Mouse (Mus musculus) midbrain, embryonic 11.5 days (tissue): ENCODE measurements at regions not wholly inside any gene's neighbourhood (a gene's known extent, or its start where the extent isn't known, plus 50 kb on each side); places are given as distances from the start of the nearest gene placed in this dataset.
A peak's percentile ranks its signal among the peaks of the same experiment; 100 is the strongest.

Experiments used
- ATAC-seq: fragments of 200-750 bp; cut with Nextera tagmentation; 2 replicates; pipeline ENCODE4 v1.8.0; 2017; ENCODE audit warnings: moderate TSS enrichment, moderate library complexity; ENCODE audit not compliant: low FRiP score
- DNase-seq: peaks from one replicate; pipeline ENCODE4 v3.0.0; 2015; ENCODE audit warnings: low spot score; ENCODE audit errors: missing footprints
- H3K27ac ChIP-seq: fragments of 300-500 bp; sonication (generic); 2 replicates; pipeline ENCODE4 v1.5.1; 2014; ENCODE audit warnings: low read depth, low read length
- H3K27me3 ChIP-seq: fragments of 300-500 bp; sonication (generic); 2 replicates; pipeline ENCODE4 v1.6.1; 2014; ENCODE audit warnings: mild to moderate bottlenecking, low read length, moderate library complexity, mixed read lengths; ENCODE audit not compliant: control insufficient read depth, insufficient read depth
- H3K36me3 ChIP-seq: fragments of 300-500 bp; sonication (generic); 2 replicates; pipeline ENCODE4 v1.6.1; 2014; ENCODE audit warnings: mild to moderate bottlenecking, low read length, moderate library complexity, mixed read lengths; ENCODE audit not compliant: control insufficient read depth, insufficient read depth
- H3K4me1 ChIP-seq: fragments of 300-500 bp; sonication (generic); 2 replicates; pipeline ENCODE4 v1.6.1; 2014; ENCODE audit warnings: low read length; ENCODE audit not compliant: control insufficient read depth, insufficient read depth
- H3K4me2 ChIP-seq: fragments of 300-500 bp; sonication (generic); 2 replicates; pipeline ENCODE4 v1.6.1; 2014; ENCODE audit warnings: mild to moderate bottlenecking, moderate library complexity
- H3K4me3 ChIP-seq: fragments of 300-500 bp; sonication (generic); 2 replicates; pipeline ENCODE4 v1.5.1; 2014; ENCODE audit warnings: low read depth, low read length
- H3K9ac ChIP-seq: fragments of 300-500 bp; sonication (generic); 2 replicates; pipeline ENCODE4 v1.6.1; 2014; ENCODE audit warnings: low read length
- H3K9me3 ChIP-seq: fragments of 300-500 bp; sonication (generic); 2 replicates; pipeline ENCODE4 v1.6.1; 2016; ENCODE audit warnings: low read length; ENCODE audit not compliant: control insufficient read depth
- WGBS: fragments of 180-500 bp; shearing (Covaris S2); extraction: QIAGEN DNeasy Blood & Tissue Kit; methylation state at CpG from one replicate; pipeline ENCODE4 v1.1.7; 2014; 5-methylcytosine and 5-hydroxymethylcytosine counted together

DNA sequence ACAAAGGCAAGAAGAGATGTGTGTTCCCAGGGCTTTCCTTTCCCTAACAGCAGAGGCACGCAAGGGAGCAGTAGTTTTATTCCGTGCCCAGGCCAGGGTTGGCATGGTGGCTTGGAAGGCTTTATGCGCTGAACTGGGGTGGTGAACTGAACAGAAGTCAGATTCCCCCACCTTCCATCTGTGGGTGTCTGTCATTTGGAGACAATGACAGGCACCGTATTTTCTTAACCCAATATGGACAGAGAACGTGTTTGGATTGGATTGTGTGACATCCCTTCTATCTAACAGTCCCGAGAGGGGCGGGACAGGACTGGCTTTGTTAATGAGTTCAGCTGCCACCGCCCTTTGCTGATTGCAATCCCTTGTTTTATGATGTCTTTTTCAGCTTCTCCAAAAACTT lies 165.8 kb upstream of the Cep162 start:
- ATAC-seq (no peak), DNase-seq (no peak)
- no peaks in the 10 kb centered on the region for H3K27me3 ChIP-seq

DNA sequence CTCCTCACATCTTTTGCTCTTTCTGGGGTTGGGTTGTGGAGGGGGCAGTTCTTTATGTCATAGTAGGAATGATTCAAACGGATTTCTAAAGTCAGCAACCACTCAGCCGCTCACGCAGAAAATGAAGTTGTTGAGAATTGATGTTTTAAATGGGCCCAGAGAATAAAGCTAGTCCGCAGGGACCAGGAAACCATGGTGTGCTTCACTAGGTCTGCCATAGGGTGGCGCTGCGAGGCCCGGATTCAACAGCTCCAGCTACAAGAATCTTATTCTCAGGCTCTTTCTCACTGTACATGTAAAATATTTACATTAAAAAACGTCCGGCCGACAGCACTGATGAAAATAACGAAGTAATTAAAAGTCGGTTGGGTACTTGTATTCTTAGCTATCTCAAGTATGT lies 164.0 kb upstream of the Cep162 start:
- no peaks in the 10 kb centered on the region for H3K4me1 ChIP-seq
- DNase-seq, result peak; percentile 93
- no peaks in the 10 kb centered on the region for H3K27me3 ChIP-seq
- no peaks in the 10 kb centered on the region for H3K9me3 ChIP-seq
- no peak overlapping the region for H3K4me2 ChIP-seq
- H3K36me3 ChIP-seq, result no peaks in the 10 kb centered on the region
- ATAC-seq, result peak; percentile 64
- 18% methylated on average over 12 of the region's 12 CpGs for WGBS
- H3K4me3 ChIP-seq, result no peak overlapping the region
- no peak overlapping the region for H3K9ac ChIP-seq
- no peak overlapping the region for H3K27ac ChIP-seq

More for the DNA sequence above, 165.8 kb upstream of the Cep162 start:
- H3K9me3 ChIP-seq, result no peaks in the 10 kb centered on the region
- H3K27ac ChIP-seq, result no peak overlapping the region
- no peak overlapping the region for H3K9ac ChIP-seq
- no peaks in the 10 kb centered on the region for H3K36me3 ChIP-seq
- WGBS, result 49% methylated on average over 8 of the region's 8 CpGs
- H3K4me2 ChIP-seq, result no peak overlapping the region
- H3K4me3 ChIP-seq, result no peak overlapping the region
- no peaks in the 10 kb centered on the region for H3K4me1 ChIP-seq

DNA sequence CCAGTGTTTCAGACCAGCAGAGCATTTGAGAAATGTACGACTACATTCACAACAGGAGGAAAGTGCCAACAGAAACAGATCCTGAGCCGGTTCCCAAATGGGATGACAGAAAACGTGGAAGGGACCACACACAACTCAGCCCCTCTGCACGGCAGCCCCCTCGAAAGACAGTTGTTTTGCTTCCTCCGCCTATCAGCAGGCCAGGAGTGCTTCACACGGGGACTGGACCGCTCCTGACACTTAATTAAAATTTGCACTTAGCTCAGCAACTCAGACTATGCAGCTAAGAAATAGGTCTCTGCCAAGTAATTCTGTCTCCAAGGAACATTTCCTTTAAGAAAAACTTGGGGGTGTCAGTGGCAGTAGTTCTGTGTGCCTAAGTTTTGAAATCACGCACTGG lies 157.6 kb upstream of the Cep162 start:
- Histone ChIP-seq H3K27me3 (no peaks in the 10 kb centered on the region), H3K4me3 (no peak overlapping the region), H3K9ac (no peak overlapping the region), H3K36me3 (no peaks in the 10 kb centered on the region), H3K27ac (no peak overlapping the region), H3K4me1 (no peaks in the 10 kb centered on the region), H3K4me2 (no peak overlapping the region), H3K9me3 (no peaks in the 10 kb centered on the region)
- ATAC-seq (no peak), DNase-seq (peak; percentile 65)
- WGBS, result 55% methylated on average over 9 of the region's 9 CpGs

DNA sequence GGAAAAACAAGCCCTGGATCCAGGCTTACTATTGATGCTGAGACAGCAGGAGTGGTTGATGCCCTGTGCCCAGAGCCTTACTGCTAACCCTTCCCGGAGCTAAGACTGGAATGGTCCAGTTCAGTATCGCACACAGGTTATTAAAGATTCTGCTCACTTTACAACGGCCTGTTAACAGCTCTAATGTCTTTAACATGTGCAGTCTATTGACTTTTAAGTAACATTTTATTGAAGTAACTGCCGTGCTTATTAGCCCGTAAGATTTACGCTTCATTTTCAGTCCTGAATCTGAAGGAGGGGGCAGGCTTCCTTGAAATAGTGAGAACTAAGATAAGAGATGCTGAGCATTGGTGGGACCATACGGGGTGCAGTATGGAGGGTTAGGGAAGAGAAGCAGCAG lies 155.7 kb upstream of the Cep162 start:
- Histone ChIP-seq H3K27ac (no peak overlapping the region), H3K4me1 (no peaks in the 10 kb centered on the region), H3K4me3 (no peak overlapping the region), H3K36me3 (no peaks in the 10 kb centered on the region), H3K27me3 (no peaks in the 10 kb centered on the region), H3K4me2 (no peak overlapping the region), H3K9ac (no peak overlapping the region), H3K9me3 (no peaks in the 10 kb centered on the region)
- WGBS, result 90% methylated on average over 7 of the region's 7 CpGs
- ATAC-seq (no peak), DNase-seq (peak; percentile 78)

DNA sequence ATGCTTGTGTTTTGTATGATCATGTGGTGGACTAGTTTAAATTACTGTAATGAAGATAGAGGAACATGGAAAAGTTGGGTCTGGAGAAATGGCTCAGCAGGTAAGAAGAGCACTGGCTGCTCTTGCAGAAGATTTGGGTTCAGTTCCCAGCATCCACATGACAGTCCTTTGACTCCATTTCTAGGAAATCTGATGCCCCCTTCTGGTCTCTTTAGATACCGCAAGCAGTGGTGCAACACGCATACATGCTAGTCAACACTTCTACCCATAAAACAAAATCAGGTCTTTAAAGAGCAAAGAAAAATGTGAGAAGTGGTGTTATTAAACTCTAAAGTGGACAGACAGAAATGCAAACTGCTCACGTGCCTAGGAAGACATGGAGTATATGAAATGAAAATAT lies 154.4 kb upstream of the Cep162 start:
- H3K4me2 ChIP-seq, result no peak overlapping the region
- no peaks in the 10 kb centered on the region for H3K4me1 ChIP-seq
- ATAC-seq (no peak), DNase-seq (peak; percentile 61)
- H3K9ac ChIP-seq, result no peak overlapping the region
- no peak overlapping the region for H3K27ac ChIP-seq
- no peaks in the 10 kb centered on the region for H3K27me3 ChIP-seq
- H3K9me3 ChIP-seq, result no peaks in the 10 kb centered on the region
- H3K36me3 ChIP-seq, result no peaks in the 10 kb centered on the region
- no peak overlapping the region for H3K4me3 ChIP-seq
- 87% methylated on average over 3 of the region's 3 CpGs for WGBS

DNA sequence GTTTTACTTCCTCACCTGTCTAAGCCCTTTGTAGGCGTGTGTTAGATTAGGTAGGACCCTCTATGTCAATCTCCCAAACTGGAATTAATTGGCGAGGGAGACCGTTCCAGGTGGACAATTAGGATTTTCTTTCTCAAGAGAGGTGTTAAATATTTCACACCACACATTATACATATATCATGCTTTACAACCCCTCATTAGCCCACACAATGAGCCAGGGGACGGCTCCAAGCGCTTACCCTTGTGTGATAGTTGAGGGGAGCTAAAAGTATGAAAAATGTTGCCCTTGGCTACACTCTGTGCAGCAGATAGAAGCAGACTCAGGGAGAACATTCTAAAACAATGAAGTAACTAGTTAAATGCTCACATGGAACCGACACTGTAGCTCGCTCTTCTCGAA lies 153.5 kb upstream of the Cep162 start:
- H3K4me3 ChIP-seq, result no peak overlapping the region
- DNase-seq (peak; percentile 45), ATAC-seq (no peak)
- H3K9ac ChIP-seq, result no peak overlapping the region
- H3K9me3 ChIP-seq, result no peaks in the 10 kb centered on the region
- H3K36me3 ChIP-seq, result no peaks in the 10 kb centered on the region
- H3K4me1 ChIP-seq, result no peaks in the 10 kb centered on the region
- H3K4me2 ChIP-seq, result no peak overlapping the region
- 90% methylated on average over 8 of the region's 8 CpGs for WGBS
- H3K27me3 ChIP-seq, result no peaks in the 10 kb centered on the region
- H3K27ac ChIP-seq, result no peak overlapping the region

DNA sequence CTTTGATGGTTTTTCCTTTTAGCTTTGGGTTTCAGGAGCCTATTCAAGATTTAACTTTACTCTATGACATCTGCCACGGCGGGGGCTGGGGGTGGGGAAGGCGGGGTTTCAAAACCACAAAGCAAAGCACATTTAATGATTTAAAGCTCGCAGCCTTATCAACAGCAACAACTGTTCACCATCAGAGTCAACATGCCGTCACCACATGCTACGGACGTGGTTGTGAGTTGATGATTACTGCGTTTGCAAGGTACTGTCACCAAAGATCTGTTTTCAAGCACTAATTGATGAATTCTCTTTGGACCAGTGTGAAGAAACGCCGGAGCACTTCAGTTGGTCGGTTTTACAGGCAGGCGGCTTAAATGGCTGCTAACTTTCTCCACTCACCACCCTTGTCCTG lies 151.1 kb upstream of the Cep162 start:
- DNase-seq (peak; percentile 67), ATAC-seq (no peak)
- no peaks in the 10 kb centered on the region for H3K27me3 ChIP-seq
- WGBS, result 86% methylated on average over 12 of the region's 12 CpGs
- H3K9ac ChIP-seq, result no peak overlapping the region
- no peaks in the 10 kb centered on the region for H3K9me3 ChIP-seq
- no peaks in the 10 kb centered on the region for H3K4me1 ChIP-seq
- no peak overlapping the region for H3K4me3 ChIP-seq
- H3K27ac ChIP-seq, result no peak overlapping the region
- no peaks in the 10 kb centered on the region for H3K36me3 ChIP-seq
- no peak overlapping the region for H3K4me2 ChIP-seq

DNA sequence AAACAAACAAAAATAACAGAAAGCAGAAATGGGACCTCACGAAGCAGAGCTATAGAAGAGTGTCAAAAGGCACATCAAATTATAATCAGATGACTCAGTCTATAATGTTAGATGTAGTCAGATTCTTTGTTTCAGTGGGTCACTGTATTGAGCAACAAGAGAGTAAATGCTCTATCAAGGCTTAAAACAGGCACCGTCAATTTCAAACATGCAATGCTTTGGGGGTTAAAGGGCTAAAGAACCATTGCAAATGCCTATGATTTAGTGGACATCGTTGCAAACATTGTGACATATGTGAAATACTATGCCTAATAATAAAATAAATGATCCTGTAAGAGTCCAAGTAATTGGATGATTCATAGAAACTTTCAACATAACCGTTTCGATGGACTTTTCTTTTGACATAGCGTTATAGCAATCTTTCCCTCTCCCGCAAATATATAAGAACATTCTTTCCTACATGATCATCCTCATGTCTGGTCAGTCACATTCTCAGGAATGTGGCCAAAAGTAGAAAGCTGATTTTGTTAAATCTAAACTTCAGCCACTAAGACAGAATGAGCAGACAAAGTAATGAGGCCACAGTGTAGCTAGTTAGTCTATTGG lies 149.9 kb upstream of the Cep162 start:
- no peak overlapping the region for H3K4me2 ChIP-seq
- DNase-seq, result peak; percentile 41
- H3K9me3 ChIP-seq, result no peaks in the 10 kb centered on the region
- H3K27ac ChIP-seq, result no peak overlapping the region
- ATAC-seq, result no peak
- no peaks in the 10 kb centered on the region for H3K36me3 ChIP-seq
- H3K9ac ChIP-seq, result no peak overlapping the region
- no peaks in the 10 kb centered on the region for H3K4me1 ChIP-seq
- H3K27me3 ChIP-seq, result no peaks in the 10 kb centered on the region
- WGBS, result 95% methylated on average over 7 of the region's 7 CpGs
- no peak overlapping the region for H3K4me3 ChIP-seq

DNA sequence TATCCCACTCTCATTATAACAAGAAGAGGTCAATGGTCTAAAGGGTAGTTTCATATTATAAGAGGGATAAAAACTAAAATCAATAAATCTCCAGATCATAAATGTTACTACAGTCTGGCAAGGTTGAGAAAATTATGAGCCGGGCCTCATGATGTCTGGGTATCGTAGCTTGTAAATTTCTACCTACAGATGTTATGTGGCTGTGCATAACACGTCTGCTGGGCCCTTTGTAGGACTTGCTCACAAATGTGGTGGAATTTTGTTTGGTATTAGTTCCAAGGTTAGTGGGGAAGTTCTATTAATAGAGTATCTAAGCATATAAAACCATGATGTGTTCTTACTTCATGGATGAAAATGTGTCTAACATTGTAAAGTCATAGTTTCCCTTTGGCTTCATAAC lies 146.7 kb upstream of the Cep162 start:
- Histone ChIP-seq H3K9me3 (no peaks in the 10 kb centered on the region), H3K4me2 (no peak overlapping the region), H3K36me3 (no peaks in the 10 kb centered on the region), H3K4me1 (no peaks in the 10 kb centered on the region), H3K9ac (no peak overlapping the region), H3K4me3 (no peak overlapping the region), H3K27me3 (no peaks in the 10 kb centered on the region), H3K27ac (no peak overlapping the region)
- no peak for DNase-seq
- WGBS, result 89% methylated on average over 3 of the region's 3 CpGs
- ATAC-seq, result no peak

DNA sequence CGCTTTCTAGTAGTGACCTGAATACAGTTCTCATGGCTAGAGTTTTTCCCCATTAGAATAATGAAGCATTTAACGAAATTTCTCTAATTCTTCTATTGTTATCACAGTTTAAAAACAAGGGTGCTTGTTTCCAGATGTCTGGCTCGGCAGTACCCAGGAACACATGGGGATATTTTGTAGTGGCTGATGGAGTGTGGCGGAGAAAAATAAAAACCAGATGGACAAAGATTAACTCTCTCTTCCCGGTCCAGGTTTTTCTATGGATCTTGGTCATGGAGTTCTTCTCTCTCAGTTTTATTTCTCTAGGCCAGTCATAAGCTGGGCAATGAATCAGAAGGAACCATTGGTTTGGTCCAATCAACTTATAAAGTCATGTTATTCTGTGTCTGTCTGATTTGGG lies 132.2 kb upstream of the Cep162 start:
- ATAC-seq (no peak), DNase-seq (no peak)
- Histone ChIP-seq H3K9ac (no peak overlapping the region), H3K36me3 (no peaks in the 10 kb centered on the region), H3K9me3 (no peaks in the 10 kb centered on the region), H3K27me3 (no peaks in the 10 kb centered on the region), H3K27ac (no peak overlapping the region), H3K4me2 (no peak overlapping the region), H3K4me1 (no peaks in the 10 kb centered on the region), H3K4me3 (no peak overlapping the region)
- WGBS, result 77% methylated on average over 5 of the region's 5 CpGs
